Mouse (Mus musculus): ENCODE measurements at regions not wholly inside any gene's neighbourhood (a gene's known extent, or its start where the extent isn't known, plus 50 kb on each side); places are given as distances from the start of the nearest gene placed in this dataset.

- DNase-seq (ENCODE audit: low spot score) = no peak
Observed at GRCm38 (mm10) chr10:122515698-122516097, 67.4 kb downstream of the Avpr1a start.

GRCm38 (mm10) chr10:122519274-122519790, 71.0 kb downstream of the Avpr1a start:
- no peak for DNase-seq (ENCODE audit: low spot score)

- DNase-seq (ENCODE audit: low spot score) = no peak
Observed at GRCm38 (mm10) chr10:122519981-122520380, 71.7 kb downstream of the Avpr1a start.

DNA sequence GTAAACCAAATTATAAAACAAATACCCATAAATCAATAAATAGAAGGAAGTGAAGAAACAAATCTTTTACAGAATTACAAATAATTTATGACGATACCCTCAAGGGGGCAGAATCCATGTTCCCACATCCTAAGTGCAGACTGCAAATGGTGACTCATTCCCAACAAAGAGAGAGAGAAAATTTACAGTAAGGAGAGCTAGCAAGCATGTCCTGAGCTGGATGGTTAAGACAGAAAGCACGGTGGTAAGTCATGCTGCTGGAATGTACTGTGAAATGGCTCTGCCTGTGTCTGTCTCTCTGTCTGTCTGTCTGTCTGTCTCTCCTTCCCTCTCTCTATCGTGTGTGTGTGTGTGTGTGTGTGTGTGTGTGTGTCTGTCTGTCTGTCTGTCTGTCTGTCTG, 74.3 kb downstream of the Avpr1a start:
- no peak for DNase-seq (ENCODE audit: low spot score)

DNA sequence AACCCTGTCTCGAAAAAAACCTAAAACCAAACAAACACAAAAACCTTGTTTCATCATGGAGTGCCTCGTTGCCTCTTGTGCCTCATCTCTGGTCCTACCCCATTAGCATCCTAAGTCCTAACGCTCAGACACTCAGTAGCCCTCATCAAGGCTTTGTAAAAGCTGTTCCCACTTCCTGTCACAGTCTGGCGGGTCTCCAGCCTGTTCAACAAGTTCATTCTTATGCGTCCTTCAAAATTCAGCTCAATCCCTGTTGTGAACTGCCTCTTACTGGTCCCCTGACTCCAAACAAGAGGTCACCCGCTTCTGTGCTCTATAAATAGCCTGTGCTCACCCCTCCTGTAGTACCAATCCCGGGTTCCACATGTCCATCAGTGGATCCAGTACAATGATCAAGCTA, 77.1 kb downstream of the Avpr1a start:
- no peak for DNase-seq (ENCODE audit: low spot score)

GRCm38 (mm10) chr10:122525807-122526206, 77.5 kb downstream of the Avpr1a start:
- no peak for DNase-seq (ENCODE audit: low spot score)

GRCm38 (mm10) chr10:122528222-122528621, 79.9 kb downstream of the Avpr1a start:
- DNase-seq (ENCODE audit: low spot score) = peak; percentile 44

DNA sequence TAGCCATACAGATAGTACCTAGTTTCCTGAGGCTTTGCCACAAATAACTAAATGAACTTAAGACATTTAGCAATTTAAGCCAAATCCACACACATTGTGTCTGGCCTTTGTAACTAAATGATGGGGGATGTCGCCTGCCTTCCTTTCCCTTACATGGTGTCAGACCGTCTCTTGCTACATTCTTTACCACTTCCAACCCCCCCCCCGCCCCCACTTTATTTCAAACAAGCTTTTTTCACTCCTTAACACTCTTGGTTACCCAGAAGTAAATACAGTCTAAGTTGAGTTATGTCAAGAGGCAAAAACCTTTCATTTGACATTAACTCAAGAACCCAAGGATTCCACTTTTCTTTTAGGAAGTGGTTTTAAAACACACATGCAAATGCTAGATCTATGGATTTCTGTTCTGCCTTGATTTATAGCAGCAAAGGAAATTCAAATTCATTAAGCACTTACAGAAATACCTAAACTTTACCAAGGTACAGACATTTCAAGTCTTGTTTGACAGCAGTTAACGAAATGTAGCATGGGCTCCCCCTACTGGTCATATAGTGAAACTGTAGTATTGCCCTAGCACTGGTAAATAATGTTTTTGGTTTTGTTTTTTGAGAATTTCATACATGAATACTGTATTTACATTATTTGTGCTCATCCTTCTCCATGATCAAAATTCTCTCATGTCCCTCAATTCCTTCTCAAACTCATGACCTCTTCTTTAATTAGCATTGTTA, 80.8 kb downstream of the Avpr1a start:
- DNase-seq (ENCODE audit: low spot score) = peak; percentile 84

DNA sequence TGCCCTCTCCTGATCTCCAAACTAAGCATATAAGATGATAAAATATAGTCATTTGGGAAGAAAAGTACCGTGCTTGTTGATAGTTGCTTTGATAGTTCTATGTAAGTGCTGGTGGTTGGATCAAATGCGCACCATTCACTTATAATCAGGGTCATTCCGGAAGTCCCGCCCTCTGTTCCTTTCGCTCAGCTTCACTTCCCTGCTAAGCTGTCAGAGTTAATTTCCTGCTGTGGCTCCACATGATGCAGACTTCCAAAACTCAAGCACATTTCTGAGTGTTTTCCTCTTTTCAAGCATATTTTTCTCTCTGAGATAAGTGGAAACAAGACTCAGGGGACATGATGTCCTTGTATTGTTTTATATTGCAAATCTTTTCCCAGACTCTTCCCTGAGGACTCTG, 86.4 kb downstream of the Avpr1a start:
- DNase-seq (ENCODE audit: low spot score) = peak; percentile 62

DNA sequence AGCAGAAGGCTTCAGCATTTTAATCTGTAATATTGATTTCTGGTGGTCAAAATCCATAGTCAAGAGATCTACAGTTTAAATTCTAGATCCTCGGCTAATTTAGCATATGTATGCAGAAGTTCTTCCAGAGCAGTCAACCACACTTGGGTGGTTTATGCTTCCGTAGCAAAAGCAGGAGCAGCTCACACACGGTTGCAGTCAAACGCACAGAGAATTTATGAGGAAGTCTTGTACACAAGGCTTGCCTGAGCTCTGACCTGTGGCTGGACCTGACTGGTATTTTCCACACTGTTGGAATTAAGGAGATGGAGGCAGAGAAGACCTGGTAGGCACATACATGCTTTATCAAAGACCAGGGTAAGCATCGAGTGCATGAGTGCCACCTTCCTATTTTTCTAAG, 86.8 kb downstream of the Avpr1a start:
- no peak for DNase-seq (ENCODE audit: low spot score)

DNA sequence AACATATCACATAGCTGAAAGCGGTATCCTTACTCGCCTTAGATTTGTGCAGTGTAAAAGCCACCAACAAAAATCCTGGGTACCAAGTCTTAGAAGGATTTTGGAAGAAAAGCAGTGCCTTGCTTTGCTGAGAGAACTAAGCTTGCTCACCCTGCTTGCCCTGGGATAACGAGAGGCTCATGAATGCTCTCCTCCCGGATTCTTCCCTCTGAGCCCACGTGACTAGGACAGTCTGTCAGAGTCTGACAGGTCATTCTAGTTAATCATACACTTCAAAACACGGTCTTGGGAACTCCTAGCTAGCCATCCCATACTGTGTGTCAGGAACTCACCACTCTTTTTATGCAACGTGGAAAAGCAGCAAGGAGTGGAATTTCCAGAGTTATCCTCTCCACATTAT, 91.4 kb downstream of the Avpr1a start:
- no peak for DNase-seq (ENCODE audit: low spot score)

- no peak for DNase-seq (ENCODE audit: low spot score)
Observed at GRCm38 (mm10) chr10:122542573-122542972, 94.3 kb downstream of the Avpr1a start.

DNA sequence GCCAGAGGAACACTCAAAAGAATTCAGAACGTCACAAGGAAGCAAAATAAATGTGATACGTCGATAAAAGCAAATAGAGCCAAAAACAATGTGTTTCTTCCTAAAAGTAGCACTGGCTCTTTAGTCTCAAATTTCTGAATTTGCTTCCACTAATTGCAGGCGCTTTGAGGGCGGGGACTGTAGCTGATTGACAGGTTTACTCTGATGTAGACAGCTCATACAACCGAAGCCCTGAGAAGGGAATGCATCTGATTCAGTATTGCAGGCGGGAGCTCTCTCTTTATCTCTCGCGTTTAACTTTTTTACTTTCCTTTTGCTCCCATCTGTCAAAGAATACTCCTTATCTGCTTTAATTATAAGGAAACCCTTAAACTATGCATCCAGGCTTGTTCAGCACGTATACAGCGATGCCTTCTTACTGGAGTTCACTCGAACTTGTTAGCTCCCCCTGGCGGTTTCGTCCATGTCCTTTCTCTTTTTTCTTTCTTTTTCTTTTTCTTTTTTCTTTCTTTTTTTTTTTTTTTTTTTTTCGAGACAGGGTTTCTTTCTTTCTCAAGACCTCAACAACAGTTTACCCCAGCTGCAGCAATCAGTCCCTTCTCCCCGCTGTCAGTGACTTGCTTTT, 95.9 kb downstream of the Avpr1a start:
- peak; percentile 66 for DNase-seq (ENCODE audit: low spot score)

DNA sequence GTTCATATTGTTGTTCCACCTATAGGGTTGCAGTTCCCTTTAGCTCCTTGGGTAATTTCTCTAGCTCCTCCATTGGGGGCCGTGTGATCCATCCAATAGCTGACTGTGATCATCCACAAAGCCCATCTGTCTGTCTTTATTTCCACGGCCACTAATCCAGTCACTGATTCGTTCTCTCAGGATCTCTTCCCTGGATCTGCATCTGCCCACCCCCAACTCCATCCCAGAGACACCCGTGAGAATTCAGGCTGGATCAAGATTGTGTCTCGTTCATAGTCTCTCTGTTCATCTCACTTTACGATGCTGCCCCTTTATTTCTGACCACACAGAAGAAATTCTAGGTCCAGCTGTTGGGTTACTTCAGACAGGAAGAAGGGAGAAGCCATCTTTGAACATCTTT, 96.7 kb downstream of the Avpr1a start:
- no peak for DNase-seq (ENCODE audit: low spot score)

DNA sequence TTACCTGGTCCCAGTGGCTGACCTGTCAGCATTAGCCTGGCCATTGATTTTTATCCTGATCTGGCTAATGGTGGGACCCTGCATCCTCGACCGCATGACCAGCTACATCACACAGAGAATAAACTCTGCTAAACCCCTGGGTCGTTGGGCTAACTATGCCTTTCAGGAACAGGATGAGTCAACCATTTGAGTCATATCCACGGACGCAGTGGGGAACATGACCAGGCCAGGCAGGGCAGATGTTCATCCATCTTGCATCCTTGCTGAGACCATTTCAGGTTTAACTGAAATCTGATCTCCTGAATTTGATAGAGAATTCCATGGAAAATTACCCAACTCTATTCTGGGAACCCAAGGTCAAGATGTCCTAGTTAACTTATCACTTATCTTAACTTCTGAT, 103.3 kb downstream of the Avpr1a start:
- no peak for DNase-seq (ENCODE audit: low spot score)

GRCm38 (mm10) chr10:122553124-122553822, 105.0 kb downstream of the Avpr1a start:
- DNase-seq (ENCODE audit: low spot score) = peak; percentile 83

DNA sequence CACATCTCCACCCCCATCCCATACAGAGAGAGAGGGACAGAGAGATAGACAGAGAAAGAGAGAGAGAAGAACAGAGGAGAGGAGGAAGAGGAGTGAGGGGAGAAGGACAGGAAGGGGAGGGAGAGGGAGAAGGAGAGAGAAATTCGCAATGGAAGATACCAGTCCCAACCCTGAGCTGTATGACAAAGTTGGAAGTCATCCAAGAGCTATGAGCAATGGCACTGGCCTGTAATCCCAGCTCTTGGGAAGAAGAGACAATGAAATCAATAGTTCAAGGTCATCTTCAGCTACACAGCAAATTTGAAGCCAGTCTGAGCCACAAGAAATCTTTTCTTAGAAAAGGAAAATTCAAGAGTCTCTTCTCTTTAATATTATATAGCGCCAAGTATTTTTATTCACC, 105.6 kb downstream of the Avpr1a start:
- peak; percentile 58 for DNase-seq (ENCODE audit: low spot score)

DNA sequence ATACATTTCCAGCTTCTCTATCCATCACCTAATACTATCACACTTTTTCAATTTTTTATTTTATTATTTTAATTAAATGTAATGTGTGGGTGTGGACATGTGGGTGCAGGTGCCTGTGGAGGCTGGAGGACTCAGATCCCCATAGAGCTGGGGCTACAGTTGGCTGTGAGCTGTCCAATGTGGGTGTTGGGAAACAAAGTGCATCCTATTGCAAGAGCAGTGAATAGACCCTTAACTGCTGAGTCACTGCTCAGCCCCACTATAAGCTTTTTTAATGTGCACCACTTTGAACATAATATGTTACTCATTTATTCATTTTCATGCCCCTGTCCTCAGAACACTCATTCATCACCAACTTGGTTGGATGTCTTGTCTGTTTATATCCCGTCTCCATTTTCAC, 110.4 kb downstream of the Avpr1a start:
- no peak for DNase-seq (ENCODE audit: low spot score)

DNA sequence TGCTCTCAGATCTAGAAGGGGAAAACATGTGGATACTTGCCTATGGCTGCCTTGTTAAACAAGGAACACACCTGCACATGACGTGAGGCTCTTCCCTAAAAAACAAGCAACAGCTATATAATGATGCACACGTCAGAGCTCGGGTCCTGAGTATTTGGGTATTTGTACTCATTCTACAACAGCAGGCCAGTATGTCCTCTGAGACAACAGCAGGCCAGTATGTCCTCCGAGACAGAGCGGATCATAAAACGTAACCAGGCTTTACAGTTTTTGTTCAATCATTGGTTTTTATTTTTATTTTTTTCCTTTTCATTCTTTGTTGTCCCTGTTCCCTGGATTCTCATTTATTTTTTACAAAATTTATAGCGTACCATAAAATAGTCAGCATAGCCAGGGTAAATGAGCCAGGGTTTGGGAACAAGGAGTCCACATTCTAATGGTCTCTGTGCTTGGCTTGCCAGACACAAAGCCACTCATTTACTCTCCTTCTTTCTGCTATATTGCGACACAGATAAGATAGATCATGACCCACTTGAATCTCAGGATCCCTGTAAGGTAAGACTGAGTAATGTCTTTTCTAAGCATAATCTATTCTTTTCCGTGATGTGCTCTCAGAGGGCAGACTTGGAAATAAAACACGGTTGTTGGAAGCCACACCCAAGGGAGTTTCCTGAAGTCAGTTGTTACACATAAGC, 111.8 kb downstream of the Avpr1a start:
- DNase-seq (ENCODE audit: low spot score) = no peak

DNA sequence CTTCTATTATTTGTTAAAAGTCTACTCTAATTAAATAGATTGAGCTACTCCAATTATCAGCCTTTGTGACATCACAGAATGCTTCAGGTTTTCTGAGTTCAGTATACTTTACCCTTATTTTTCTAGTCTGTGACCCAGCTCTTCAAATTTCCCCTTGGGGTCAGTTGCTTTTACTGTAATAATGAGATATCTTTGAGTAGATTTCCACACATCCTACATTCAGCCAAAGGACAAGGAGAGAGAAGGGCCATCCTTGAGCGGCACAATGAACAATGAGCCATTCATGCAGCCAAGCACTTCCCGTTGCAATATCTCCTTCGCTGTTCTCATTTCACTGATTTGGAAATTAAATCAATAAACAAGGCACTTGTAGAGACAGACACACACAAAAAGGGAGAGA, 113.6 kb downstream of the Avpr1a start:
- DNase-seq (ENCODE audit: low spot score) = no peak

DNA sequence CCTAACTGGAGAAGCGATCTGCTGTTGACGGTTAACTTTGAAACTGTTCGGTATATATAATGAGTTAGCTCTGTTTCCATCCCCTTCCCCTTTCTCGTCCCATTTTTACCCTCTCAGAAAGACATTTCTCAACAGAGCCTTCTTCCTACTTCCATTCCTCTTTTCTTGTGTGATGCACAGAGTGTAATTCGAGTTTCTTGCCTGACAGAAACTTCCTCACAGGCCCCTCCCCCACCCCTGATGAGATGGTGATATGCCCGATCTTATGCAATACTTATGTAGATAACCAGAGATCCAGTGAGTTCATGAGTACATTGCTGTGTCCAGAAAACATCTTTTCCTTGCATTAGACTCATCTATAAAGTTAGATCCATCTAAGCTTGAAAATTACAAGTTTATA, 114.2 kb downstream of the Avpr1a start:
- DNase-seq (ENCODE audit: low spot score) = no peak

DNA sequence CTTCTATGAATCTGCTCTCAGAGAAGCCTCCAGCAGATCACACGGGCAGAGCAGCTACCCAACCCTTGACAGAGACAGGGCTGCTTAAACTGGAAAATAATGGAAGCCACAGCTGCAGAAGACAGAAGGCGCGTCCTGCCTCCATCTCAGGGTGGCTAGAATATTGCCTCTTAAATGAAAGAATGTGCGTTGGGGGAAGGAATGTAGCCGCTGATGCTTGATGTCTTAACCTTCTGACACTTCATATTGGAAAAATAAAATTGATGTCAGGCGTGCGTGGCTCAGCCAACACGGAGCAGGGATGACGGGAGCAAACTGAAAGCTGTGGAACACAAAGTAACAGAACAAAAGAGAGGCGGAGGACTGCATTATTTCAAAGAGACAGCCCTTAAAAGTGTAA, 114.6 kb upstream of the Ppm1h start:
- no peak for DNase-seq (ENCODE audit: low spot score)

DNA sequence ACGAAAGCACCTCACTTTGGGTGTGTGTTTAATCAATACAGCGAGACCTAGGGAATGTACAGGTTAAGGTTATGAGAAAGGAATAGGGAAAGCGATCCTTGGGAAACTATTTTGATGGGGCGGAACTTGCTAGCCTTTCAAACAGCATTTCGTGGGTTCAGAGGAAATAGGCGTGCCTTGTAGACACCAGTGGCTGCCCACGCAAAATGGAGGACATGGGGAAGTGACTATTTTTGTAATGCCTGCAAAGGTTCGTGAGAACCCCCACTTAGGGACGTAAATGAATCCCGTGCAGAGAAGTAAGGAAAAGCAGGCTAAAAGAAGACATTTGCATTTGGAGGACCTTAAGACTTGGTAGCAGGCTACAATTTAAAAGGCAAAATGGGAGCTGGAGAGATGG, 114.1 kb upstream of the Ppm1h start:
- no peak for DNase-seq (ENCODE audit: low spot score)
